Mouse (Mus musculus): ENCODE data around the gene Hand1.
"Not testable (repeated sequence)": the region's sequence is repeated elsewhere in the genome, so short reads cannot be mapped to it uniquely, and the experiment has no call there.

The Hand1 gene

GRCm38 (mm10) chr11:57832552-57833201 is at the start of gene Hand1:
Gene Hand1, minus strand, starts transcription at chr11:57832818.
- DNase-seq (ENCODE audit: extremely low read depth, low read depth), result no peak

- peak; percentile 44 for DNase-seq (ENCODE audit: extremely low read depth, low read depth)
Observed at GRCm38 (mm10) chr11:57876157-57876556, 43.5 kb upstream of the Hand1 start.

- DNase-seq (ENCODE audit: extremely low read depth, low read depth), result no peak
Observed at GRCm38 (mm10) chr11:57873014-57873413, 40.4 kb upstream of the Hand1 start.

- DNase-seq (ENCODE audit: extremely low read depth, low read depth), result no peak
Observed at GRCm38 (mm10) chr11:57868753-57869460, 36.3 kb upstream of the Hand1 start.

GRCm38 (mm10) chr11:57866466-57866865 is 33.8 kb upstream of the Hand1 start:
- DNase-seq (ENCODE audit: extremely low read depth, low read depth), result no peak

- no peak for DNase-seq (ENCODE audit: extremely low read depth, low read depth)
Observed at GRCm38 (mm10) chr11:57864577-57864976, 32.0 kb upstream of the Hand1 start.

- DNase-seq (ENCODE audit: extremely low read depth, low read depth), result no peak
Observed at GRCm38 (mm10) chr11:57862088-57862487, 29.5 kb upstream of the Hand1 start.

GRCm38 (mm10) chr11:57857709-57858108 is 25.1 kb upstream of the Hand1 start:
- DNase-seq (ENCODE audit: extremely low read depth, low read depth), result no peak

- DNase-seq (ENCODE audit: extremely low read depth, low read depth), result no peak
Observed at GRCm38 (mm10) chr11:57853571-57853970, 21.0 kb upstream of the Hand1 start.

GRCm38 (mm10) chr11:57850931-57851330 is 18.3 kb upstream of the Hand1 start:
- DNase-seq (ENCODE audit: extremely low read depth, low read depth), result no peak

GRCm38 (mm10) chr11:57850298-57850697 is 17.7 kb upstream of the Hand1 start:
- no peak for DNase-seq (ENCODE audit: extremely low read depth, low read depth)

GRCm38 (mm10) chr11:57847396-57847795 is 14.8 kb upstream of the Hand1 start:
- no peak for DNase-seq (ENCODE audit: extremely low read depth, low read depth)

GRCm38 (mm10) chr11:57846421-57847363 is 14.1 kb upstream of the Hand1 start:
- DNase-seq (ENCODE audit: extremely low read depth, low read depth), result not testable (repeated sequence)

GRCm38 (mm10) chr11:57841391-57841790 is 8.8 kb upstream of the Hand1 start:
- DNase-seq (ENCODE audit: extremely low read depth, low read depth), result no peak

- DNase-seq (ENCODE audit: extremely low read depth, low read depth), result no peak
Observed at GRCm38 (mm10) chr11:57840986-57841385, 8.4 kb upstream of the Hand1 start.

- DNase-seq (ENCODE audit: extremely low read depth, low read depth), result no peak
Observed at GRCm38 (mm10) chr11:57837861-57838680, 5.5 kb upstream of the Hand1 start.

GRCm38 (mm10) chr11:57836872-57837680 is 4.5 kb upstream of the Hand1 start:
- no peak for DNase-seq (ENCODE audit: extremely low read depth, low read depth)

GRCm38 (mm10) chr11:57836401-57836800 is 3.8 kb upstream of the Hand1 start:
- no peak for DNase-seq (ENCODE audit: extremely low read depth, low read depth)

- no peak for DNase-seq (ENCODE audit: extremely low read depth, low read depth)
Observed at GRCm38 (mm10) chr11:57835931-57836330, 3.3 kb upstream of the Hand1 start.

- DNase-seq (ENCODE audit: extremely low read depth, low read depth), result no peak
Observed at GRCm38 (mm10) chr11:57835331-57835730, 2.7 kb upstream of the Hand1 start.

All from MEL-GATA-1-ER (cell line).